Mouse (Mus musculus) WW6 (cell line): ENCODE measurements at regions not wholly inside any gene's neighbourhood (a gene's known extent, or its start where the extent isn't known, plus 50 kb on each side); places are given as distances from the start of the nearest gene placed in this dataset.
"Not testable (repeated sequence)": the region's sequence is repeated elsewhere in the genome, so short reads cannot be mapped to it uniquely, and the experiment has no call there.

Experiments used
- DNase-seq: peaks from one replicate; pipeline ENCODE4 v3.0.0-alpha.2; 2013; ENCODE audit warnings: low read depth, low spot score

- DNase-seq = no peak
These were observed 122.0 kb upstream of the Gm11096 start for GRCm38 (mm10) chr17:81319605-81320004.

- DNase-seq = no peak
These were observed 124.9 kb upstream of the Gm11096 start for GRCm38 (mm10) chr17:81316655-81317054.

- no peak for DNase-seq
These were observed 135.7 kb upstream of the Gm11096 start for GRCm38 (mm10) chr17:81305880-81306279.

DNA sequence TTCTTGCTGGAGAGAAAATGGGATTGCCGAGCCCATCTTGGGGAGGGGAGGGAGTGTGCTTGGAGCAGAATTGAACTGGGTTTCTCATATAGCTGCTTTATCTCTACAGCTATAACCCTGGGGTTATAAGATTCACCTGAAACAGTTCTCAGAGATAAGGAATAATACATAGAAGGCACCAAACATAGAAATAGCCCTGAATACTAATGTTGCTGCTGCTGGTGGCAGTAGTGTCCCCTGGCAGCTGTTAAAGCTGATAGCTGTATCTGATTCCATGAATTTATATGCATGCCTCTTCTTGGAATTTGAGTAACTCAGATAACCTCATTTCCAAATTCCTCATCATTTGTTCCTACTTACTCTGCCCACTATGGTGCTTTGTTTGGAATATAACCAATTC is 137.0 kb upstream of the Gm11096 start:
- no peak for DNase-seq

- no peak for DNase-seq
These were observed 139.1 kb upstream of the Gm11096 start for GRCm38 (mm10) chr17:81302490-81302889.

GRCm38 (mm10) chr17:81291829-81292228 is 149.7 kb upstream of the Gm11096 start:
- DNase-seq = no peak

- DNase-seq = no peak
These were observed 159.0 kb upstream of the Gm11096 start for GRCm38 (mm10) chr17:81282543-81282942.

DNA sequence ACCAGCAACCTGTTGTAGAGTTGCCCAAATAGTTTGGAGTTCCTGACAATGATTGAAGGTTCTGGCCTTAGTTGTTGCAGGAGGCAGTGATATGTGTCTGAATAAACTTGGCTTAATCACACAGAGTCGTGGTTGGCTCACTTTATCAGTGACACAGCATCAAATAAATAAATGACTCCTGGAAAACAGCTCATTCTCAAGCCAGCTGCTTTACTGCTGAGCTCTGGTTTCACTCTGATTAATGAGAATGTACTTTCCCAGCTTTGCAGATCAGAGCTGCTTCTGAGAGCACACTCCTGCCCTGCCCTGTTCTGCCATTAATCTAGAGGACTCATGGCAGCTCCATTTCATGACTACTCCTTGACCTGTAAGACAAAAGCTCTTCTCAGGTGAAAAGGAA is 171.3 kb upstream of the Gm11096 start:
- DNase-seq = no peak

DNA sequence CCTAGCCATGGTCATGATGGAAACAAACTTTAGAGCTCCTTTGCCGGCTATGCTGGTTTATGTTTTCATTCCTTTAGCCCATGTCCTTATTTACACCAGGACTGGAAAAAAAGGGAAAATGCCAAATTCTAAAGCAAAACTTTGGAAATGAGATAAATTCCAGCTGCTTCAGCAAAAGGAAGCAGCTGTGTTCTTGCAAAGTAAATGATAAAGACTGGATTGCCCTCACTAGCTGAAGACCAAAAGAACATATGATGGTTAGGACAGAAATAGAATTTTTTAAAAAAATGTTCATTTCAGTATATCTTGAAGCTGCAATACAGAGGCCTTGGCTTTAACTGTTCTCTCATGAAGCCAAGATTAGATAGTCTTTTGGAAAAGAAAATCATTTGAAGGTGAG is 179.6 kb upstream of the Gm11096 start:
- DNase-seq = no peak

DNA sequence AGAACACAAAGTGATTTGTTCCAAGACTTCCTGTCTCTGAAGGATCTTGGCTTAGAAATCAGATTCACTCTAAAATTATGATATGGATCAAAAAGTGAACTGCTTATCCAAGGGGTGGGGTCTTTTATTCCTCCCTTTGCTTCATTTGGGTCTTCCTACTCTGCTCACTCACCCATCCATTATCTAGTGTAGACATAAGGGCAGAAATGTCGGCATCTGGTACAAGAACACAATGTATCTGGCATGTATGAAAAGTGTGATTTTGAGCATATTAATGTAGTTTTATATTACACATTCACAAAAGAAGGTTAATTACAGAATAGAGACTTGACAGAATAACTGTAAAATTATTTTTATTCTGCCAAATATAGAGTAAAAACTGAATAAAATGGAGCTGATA is 181.5 kb upstream of the Gm11096 start:
- DNase-seq = no peak

DNA sequence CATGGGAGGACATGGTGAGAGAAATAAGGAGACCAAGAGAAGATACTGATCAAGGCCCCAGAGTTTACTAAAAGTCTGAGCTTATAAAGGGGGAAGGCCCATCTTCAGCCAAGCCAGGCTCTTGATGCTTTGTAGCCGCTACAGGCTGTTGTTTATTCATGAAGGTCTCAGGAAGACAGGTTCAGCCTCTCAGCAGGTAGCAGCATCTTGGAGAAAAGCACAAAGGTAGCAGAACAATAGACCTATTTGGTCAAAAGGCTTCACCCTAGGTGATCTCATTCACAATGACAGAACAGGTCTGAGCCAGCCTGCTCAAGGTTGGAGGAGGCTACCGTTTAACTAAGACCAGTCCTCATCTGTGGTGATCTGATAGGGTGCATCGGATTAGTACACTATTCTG is 185.5 kb upstream of the Gm11096 start:
- DNase-seq = peak; percentile 7

- no peak for DNase-seq
These were observed 185.9 kb upstream of the Thumpd2 start for GRCm38 (mm10) chr17:81250748-81251147.

GRCm38 (mm10) chr17:81246156-81246555 is 181.3 kb upstream of the Thumpd2 start:
- no peak for DNase-seq

GRCm38 (mm10) chr17:81231771-81232170 is 166.9 kb upstream of the Thumpd2 start:
- not testable (repeated sequence) for DNase-seq

DNA sequence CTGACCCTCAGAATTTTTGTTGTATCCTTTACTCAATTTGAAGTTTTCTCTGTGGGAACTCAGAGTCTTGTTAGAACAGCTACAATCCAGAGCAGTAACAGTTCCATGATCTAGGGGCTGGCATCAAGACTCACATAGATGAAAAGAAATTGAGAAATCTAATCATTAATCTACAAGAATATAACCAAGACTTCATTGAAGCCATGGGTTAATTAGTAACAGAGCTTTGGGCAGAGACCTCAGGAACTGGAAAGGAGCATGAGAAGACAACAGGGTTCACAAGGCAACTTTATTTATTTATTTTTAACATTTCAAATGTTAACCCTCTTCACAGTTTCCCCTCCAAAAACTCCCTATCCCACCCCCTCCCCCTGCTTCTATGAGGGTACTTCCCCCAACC is 160.4 kb upstream of the Thumpd2 start:
- DNase-seq = no peak

DNA sequence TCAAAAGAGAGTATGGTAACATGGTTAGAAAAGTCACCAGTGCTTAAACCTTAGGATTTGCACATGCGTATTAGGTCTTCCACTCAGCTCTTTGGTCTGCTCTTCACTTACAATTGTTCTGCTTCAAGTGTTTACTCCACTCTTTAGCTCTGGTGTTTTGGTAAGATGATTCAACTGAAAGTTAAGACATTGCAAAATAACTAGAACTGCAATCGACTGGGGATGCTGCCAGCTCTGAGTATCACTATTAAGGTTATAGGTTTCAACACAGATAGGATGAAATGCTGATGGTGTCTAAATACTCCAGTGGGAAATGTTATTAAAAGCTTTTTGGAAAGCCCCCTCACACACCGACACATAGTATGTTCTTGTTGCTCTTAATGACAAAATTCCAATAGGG is 156.6 kb upstream of the Thumpd2 start:
- DNase-seq = no peak

DNA sequence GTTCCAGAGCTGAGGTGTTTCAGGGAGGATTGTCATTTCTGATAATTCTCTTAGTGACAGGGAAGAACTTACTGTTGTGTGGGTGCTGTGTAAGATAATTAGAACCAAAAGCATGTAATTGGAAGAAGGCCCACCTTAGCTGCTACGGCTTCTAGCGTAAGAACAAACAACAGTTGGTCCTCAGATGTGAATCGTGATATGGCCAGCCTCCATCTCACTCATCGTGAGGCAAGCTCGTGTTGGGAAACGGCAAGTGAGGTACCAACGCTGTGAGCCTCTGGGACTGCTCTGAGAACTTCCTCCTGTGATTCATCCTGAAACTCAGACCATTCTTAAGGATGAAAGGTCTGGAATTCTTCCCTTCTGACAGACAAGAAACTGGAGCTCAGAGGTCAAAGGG is 150.0 kb upstream of the Thumpd2 start:
- no peak for DNase-seq

GRCm38 (mm10) chr17:81212043-81212442 is 147.2 kb upstream of the Thumpd2 start:
- no peak for DNase-seq

GRCm38 (mm10) chr17:81210389-81210788 is 145.5 kb upstream of the Thumpd2 start:
- no peak for DNase-seq

GRCm38 (mm10) chr17:81209323-81209722 is 144.4 kb upstream of the Thumpd2 start:
- DNase-seq = no peak

DNA sequence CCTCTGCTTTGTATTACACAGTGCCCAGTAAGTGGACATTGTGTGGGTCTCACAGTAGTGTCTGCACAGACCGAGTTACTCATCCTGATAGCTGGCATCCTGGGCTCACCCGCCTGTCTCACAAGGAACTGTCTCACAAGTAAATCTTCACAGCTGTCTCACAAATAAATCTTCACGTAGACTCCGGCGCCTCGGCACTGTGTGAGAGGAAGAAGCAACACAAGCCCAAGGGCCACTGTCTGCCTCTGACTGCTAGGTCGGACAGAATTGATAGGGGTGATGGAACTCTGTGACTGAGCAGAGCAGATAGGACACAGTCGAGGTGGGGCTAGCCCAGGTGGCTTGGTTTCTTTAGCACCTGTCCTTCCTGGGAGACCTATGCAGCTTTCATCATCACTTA is 136.2 kb upstream of the Thumpd2 start:
- DNase-seq = no peak

GRCm38 (mm10) chr17:81194006-81194405 is 129.1 kb upstream of the Thumpd2 start:
- no peak for DNase-seq

GRCm38 (mm10) chr17:81193230-81193871 is 128.5 kb upstream of the Thumpd2 start:
- DNase-seq = no peak

GRCm38 (mm10) chr17:81189996-81190395 is 125.1 kb upstream of the Thumpd2 start:
- peak; percentile 14 for DNase-seq
